Mouse (Mus musculus) cerebellum, adult 11 months (tissue): ENCODE results near the gene 1700020L24Rik.

ENCODE experiments used
- DNase-seq: peaks from one replicate; pipeline ENCODE4 v3.0.0; 2022

The 1700020L24Rik gene

DNA sequence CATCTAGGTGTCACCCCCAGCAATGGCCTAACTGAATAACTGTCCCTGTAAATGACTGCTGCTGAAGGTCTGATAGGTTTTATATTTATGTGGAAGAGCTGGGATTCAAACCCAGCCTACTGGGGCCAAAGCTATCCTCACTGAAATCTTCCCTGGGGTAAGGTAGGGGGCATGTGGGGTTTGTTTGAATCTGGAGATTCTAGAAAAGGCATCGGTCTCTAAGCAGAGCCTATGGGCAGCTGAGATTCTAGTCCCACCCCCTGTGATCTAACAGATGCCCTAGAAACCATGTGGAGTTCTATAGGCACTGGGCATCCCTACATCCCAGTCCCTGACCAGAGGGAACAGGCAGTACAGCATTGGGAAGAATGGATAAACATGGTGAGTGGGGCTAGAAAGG is at the start of gene 1700020L24Rik:
1700020L24Rik (plus strand) TSS at position 301 of the 400 bp plus-strand sequence.
- DNase-seq, result no peak

DNA sequence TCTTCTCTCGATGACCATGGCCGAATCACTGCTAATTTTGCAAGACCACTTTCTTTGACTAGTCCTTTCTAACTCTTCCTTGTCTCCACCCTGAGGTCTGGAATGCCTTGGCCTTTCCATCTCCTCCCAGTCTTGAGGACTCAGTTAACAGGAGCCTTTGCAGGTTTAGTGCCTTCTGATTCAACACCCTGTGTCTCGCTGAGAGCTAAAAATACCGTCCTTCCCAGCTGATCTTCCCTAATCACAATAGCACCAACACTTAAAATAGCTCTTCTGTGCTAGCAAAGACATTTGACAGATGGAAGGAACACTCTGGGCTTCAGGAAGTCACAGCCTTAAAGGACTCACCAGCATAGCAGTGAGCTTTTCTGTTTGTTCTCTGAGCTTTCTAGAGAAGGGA is 44.4 kb upstream of the 1700020L24Rik start:
- no peak for DNase-seq

DNA sequence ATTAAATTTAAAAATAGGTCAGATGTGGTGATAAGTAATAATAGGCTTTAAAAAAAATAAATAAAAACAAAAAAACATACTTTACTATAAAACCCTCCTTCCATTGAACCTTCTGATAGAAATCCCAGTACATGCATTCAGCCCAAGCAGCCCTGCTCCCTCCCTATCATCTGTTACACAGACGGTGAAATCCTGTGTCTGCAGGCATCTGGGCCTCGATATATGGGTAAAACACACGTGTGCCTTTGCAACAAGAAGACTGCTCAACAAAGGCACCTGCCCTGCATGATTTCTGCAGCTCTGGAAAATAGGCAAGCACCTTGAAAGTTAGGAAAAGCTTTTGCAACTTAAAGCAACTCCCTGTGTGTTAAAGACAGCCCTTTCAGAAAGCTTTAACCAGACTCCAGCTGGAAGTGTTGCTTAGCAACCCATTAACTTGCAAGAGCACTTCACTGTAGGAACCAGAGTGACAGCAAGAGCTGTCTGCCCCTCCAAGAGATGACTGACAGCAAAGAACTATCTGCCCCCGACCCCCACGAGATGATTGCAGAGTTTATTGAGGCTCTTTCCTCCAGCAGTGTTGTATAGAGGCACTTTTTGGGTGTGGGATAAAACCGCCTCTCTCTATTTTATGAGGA is 42.6 kb upstream of the 1700020L24Rik start:
- DNase-seq, result no peak

- no peak for DNase-seq
Measured at GRCm38 (mm10) chr11:83397626-83398025, 39.9 kb upstream of the 1700020L24Rik start.

- no peak for DNase-seq
Measured at GRCm38 (mm10) chr11:83398724-83399123, 38.8 kb upstream of the 1700020L24Rik start.

DNA sequence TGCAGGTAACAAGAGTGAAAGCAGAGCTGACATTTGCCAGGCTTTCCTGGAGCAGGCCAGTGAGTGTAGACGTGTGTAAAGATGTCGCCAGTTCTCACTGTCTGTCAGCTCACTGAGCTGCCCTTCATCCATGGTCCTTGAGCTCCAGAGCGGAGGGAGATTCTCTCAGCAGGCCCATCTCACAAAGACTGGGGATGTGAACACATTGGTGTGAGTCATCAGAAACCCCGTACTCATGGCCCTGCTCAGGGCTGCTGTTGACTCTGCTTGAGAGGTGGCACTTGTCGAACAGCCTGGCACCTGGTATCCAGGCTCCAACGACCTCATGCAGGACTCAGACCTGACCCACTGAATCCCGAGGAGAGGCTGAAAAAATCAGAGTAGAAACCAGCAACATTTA is 33.7 kb upstream of the 1700020L24Rik start:
- no peak for DNase-seq

DNA sequence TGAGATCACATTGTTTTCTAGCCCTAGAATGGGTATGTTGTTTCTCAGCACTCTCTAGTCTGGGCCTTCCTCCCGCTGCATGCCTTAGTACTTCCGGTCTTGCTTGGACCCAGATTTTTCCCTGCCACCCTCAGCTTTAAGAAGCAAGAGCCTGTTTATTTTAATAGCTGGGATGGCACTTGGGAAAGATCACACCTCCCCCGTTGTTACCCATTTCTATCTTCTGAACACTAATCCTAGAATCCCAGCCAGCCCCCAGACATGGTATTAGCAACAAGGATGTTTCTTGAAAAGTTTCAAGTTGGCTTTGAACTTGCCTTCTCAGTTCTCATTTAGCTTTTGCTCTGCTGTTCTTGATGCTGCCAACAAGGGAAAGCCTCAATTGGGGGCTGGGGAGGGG is 31.1 kb upstream of the 1700020L24Rik start:
- DNase-seq, result no peak

GRCm38 (mm10) chr11:83408242-83408641 is 29.2 kb upstream of the 1700020L24Rik start:
- no peak for DNase-seq

DNA sequence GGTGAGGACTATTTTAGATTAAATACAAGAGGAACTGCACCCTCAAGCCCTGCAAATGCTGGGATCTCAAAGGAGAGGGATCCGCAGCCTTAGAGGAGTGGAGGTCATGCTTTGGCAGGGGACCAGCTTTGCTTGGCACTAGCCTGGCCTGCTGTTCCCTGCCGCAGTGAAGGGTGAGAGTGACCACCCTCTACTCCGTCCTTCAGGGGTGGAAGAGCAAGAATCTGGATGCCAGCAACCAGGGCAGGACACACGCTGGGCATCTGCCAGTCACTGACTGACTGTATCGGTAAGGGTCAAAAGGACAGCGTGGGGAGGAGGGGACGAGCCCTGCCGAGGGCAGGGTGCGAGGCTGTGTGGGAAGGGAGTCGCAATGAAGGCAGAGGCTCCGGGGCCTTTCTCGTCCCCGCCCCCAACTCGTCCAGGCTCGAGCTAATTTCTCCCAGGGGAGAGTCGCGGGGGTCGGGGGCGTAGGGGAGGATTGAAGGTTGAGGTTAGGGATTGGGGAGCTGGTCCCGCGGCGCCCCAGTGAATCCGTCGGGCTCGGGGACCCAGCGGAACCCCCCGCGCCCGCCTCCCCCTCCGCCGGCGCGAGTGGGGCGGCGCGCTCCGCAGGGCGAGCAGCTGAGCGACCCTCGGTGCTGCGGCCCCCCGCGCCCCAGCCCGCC is 28.3 kb upstream of the 1700020L24Rik start, which contains the start of gene Rasl10b:
Rasl10b (plus strand) TSS at position 51 of the 668 bp plus-strand sequence.
- DNase-seq, result peak; percentile 52

DNA sequence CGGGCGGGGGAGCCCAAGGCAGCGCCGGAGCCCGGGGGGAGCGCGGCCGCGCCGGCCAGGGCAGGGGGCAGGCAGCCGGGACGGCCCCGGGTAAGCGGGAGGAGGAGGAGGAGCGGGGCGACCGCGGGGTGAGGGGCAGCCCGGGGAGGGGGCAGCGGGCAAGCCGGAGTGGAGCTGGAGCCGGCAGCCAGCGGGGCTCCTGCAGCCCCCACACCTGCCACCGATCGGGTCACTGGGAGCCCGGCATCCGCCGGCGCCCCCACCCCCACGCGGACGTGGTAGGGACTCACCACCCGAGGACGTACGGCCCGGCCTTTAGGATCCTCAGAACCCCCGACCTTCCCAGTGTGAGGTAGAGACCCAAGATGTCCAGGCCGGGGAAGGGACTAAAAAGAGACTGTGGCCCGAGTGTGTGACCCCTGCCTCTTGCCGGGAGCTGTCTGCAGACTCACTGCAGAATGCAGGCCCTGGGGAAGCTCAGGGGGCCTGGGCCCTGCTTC is 27.6 kb upstream of the 1700020L24Rik start:
- peak; percentile 33 for DNase-seq

GRCm38 (mm10) chr11:83410510-83410909 is 27.0 kb upstream of the 1700020L24Rik start:
- DNase-seq, result no peak

- no peak for DNase-seq
Measured at GRCm38 (mm10) chr11:83417080-83417479, 20.4 kb upstream of the 1700020L24Rik start.

DNA sequence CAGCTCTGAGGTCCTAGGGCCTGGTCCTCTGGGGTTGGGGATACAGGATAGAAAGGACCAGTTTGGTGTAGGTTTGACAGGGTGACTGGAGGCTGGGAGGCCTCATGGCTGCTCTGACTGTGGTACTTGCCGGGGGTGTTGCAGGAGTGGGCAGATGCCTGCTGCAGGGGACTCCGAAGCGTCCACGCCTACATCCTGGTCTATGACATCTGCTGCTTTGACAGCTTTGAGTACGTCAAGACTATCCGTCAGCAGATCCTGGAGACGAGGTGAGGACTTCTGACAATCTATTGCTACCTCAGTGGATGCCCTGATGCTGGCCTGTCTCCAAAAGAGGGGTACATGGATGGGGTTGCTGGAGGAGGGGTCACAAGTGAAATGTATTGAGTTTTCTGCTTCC is 19.8 kb upstream of the 1700020L24Rik start:
- DNase-seq, result no peak

GRCm38 (mm10) chr11:83418566-83418965 is 18.9 kb upstream of the 1700020L24Rik start:
- no peak for DNase-seq

- no peak for DNase-seq
Measured at GRCm38 (mm10) chr11:83420338-83420737, 17.1 kb upstream of the 1700020L24Rik start.

- no peak for DNase-seq
Measured at GRCm38 (mm10) chr11:83421305-83421704, 16.2 kb upstream of the 1700020L24Rik start.

DNA sequence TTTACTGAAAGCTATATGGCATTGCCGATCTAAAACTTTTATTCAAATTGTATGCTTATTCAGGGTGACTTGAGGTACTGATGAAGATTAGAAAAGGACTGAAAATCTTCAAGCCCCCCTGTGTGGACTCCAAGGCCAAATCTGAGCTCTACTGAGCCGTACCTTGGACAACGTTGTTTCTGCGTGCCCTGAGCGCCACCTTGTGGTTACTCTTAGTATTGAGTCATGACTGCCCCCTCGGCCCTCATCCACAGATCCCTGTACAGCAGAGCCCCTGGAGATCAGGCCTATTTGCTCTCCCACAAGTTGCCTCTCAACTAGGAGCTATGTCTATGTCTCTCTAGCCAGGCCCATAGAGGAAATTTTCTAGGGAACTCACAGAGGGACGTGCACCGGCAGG is 12.8 kb upstream of the 1700020L24Rik start:
- peak; percentile 74 for DNase-seq

- no peak for DNase-seq
Measured at GRCm38 (mm10) chr11:83426964-83427363, 10.5 kb upstream of the 1700020L24Rik start.

DNA sequence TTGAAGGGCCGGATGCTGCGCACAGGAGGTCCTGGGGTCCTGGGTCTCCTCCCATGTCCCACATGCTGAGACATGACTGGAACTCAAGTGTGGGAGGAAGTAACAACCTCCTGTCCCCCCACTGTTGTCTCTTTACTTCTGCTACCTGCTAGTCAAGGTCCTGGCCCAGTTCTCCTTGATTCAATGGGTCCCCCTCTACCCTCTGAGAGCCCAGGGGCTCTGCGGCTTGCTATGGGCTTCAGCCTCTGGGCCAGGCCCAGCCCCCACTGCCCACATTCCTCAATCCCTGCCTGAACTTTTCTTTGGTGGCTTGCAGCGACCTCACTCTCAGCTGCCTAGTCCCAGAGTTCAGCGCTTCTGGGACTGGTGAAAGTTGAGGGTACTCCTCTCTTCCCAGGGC is 8.1 kb upstream of the 1700020L24Rik start, which contains the start of gene Gas2l2:
Gas2l2 (minus strand) TSS at position 101 of the 400 bp plus-strand sequence.
- DNase-seq, result no peak

GRCm38 (mm10) chr11:83432533-83432932 is 4.9 kb upstream of the 1700020L24Rik start:
- DNase-seq, result no peak

- no peak for DNase-seq
Measured at GRCm38 (mm10) chr11:83439426-83440060, 2.1 kb downstream of the 1700020L24Rik start.

GRCm38 (mm10) chr11:83440081-83441064 is 2.9 kb downstream of the 1700020L24Rik start:
- peak; percentile 85 for DNase-seq
